In the genomic region with DNA sequence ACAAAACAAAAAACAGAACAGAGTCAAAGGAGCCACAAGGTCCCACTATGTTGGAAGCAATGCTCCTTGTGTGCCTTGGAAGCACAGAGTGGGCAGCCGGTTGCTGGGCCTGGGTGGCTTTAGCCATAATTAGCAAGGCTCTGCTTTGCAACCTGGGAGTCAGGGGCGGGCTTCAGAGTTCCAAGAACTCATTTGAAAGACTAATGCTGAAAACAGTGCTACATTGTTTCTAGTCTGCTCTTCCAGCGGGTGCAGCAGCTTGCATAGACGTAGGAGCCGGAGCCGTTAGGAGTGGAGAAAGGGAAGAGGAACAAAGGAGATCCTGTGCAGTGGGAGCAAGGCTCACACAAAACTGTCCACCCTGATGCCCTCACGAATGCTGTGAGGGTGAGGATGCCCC, we compare ENCODE assay signal across 8 mouse cellular contexts. TPM values are rescaled to one million over a fixed set of nuclear protein-coding genes. Genes with fewer than 3 reads are reported as not detected.
DNase-seq lines count a peak whose midpoint lies in the region; ATAC-seq and TF ChIP-seq lines count a peak whose summit lies in the region.

No protein-coding gene starts in this region.

- ATAC-seq in kidney, embryonic 15.5 days (replicated peaks; ENCODE audit: low FRiP score) = no peak
- no peak for ATAC-seq in neural tube, embryonic 11.5 days (ENCODE audit: insufficient read depth, low FRiP score, low TSS enrichment)

- no peaks in the 10 kb centered on the region for H3K9me3 ChIP-seq in kidney, embryonic 15.5 days (replicated peaks)
- no peaks in the 10 kb centered on the region for H3K9me3 ChIP-seq in neural tube, embryonic 11.5 days (ENCODE audit: control insufficient read depth, low read length)

- H3K4me2 ChIP-seq in kidney, embryonic 15.5 days = no peak overlapping the region
- H3K4me2 ChIP-seq in neural tube, embryonic 11.5 days (ENCODE audit: low read depth) = no peak overlapping the region

- H3K36me3 ChIP-seq in kidney, embryonic 15.5 days = no peaks in the 10 kb centered on the region
- no peaks in the 10 kb centered on the region for H3K36me3 ChIP-seq in neural tube, embryonic 11.5 days (ENCODE audit: control insufficient read depth, insufficient read depth, low read length)

- H3K4me1 ChIP-seq in kidney, embryonic 15.5 days = peaks cover 18% of the 10 kb centered on the region
- H3K4me1 ChIP-seq in neural tube, embryonic 11.5 days (ENCODE audit: control insufficient read depth, insufficient read depth, low read length) = no peaks in the 10 kb centered on the region

- H3K4me3 ChIP-seq in kidney, embryonic 15.5 days (replicated peaks) = no peak overlapping the region
- no peak overlapping the region for H3K4me3 ChIP-seq in neural tube, embryonic 11.5 days (ENCODE audit: low read depth, low read length)

- DNase-seq in kidney, postnatal 36 days = no peak
- peak; percentile 71 for DNase-seq in brain, embryonic 14.5 days (ENCODE audit: low read depth)
- DNase-seq in forelimb bud, embryonic 11.5 days (ENCODE audit: low read depth, low spot score) = peak; percentile 10
- DNase-seq in neural tube, embryonic 11.5 days (ENCODE audit: low spot score) = peak; percentile 28
- DNase-seq in adrenal gland, postnatal 10 days = no peak
- no peak for DNase-seq in urinary bladder, adult 2 months (ENCODE audit: low spot score)
- no peak for DNase-seq in adrenal gland, postnatal 25 days

- no peak overlapping the region for H3K9ac ChIP-seq in kidney, embryonic 15.5 days
- no peak overlapping the region for H3K9ac ChIP-seq in neural tube, embryonic 11.5 days (ENCODE audit: low read length)

- TF ChIP-seq CTCF in brain, embryonic 14.5 days (IDR thresholded peaks at IDR 0.05; ENCODE audit: borderline replicate concordance, extremely low read depth, insufficient read depth, insufficient read length) = no peak

- TF ChIP-seq POLR2A in brain, embryonic 14.5 days (IDR thresholded peaks at IDR 0.05; ENCODE audit: borderline replicate concordance, extremely low read depth, insufficient read depth, insufficient read length, poor library complexity, severe bottlenecking) = no peak

- no peaks in the 10 kb centered on the region for H3K27me3 ChIP-seq in kidney, embryonic 15.5 days
- H3K27me3 ChIP-seq in neural tube, embryonic 11.5 days (ENCODE audit: control insufficient read depth, insufficient read depth, low read length) = no peaks in the 10 kb centered on the region

- peak overlapping the region; percentile 15; the same call in 1 of the 2 replicates for H3K27ac ChIP-seq in kidney, embryonic 15.5 days
- H3K27ac ChIP-seq in neural tube, embryonic 11.5 days (ENCODE audit: low read depth, low read length) = no peak overlapping the region

- 66% methylated on average over 7 of the region's 7 CpGs for WGBS in kidney, embryonic 15.5 days
- WGBS in neural tube, embryonic 11.5 days = 39% methylated on average over 7 of the region's 7 CpGs

RNA-seq across cellular contexts. Expression of a gene that starts 19.0 kb away (rescaled TPM):
- polyA plus RNA-seq in kidney, embryonic 15.5 days (2015; fragmentation: Nextera tagmentation; extraction: Ambion mirVana) = 0.18 and 0.32 TPM in 2 replicates
- 2.1 and 3.8 TPM in 2 replicates for polyA plus RNA-seq in brain, embryonic 14.5 days (2012; rRNA removed)
- polyA plus RNA-seq in neural tube, embryonic 11.5 days (2014; fragmentation: Nextera tagmentation; extraction: Ambion mirVana) = 0.15 TPM in 1 of 2 replicates, not detected in the other
- under 1 TPM; 0.30 to 0.33 TPM for total RNA-seq in adrenal gland, postnatal 10 days (2021)
- polyA plus RNA-seq in urinary bladder, adult 2 months (2012; rRNA removed) = 0.63 and 0.74 TPM in 2 replicates
- 0.33 and 0.52 TPM in 2 replicates for total RNA-seq in adrenal gland, postnatal 25 days (2021)

RNA-seq across cellular contexts. Expression of a gene that starts 37.0 kb away (rescaled TPM):
- polyA plus RNA-seq in kidney, embryonic 15.5 days (2015; fragmentation: Nextera tagmentation; extraction: Ambion mirVana) = 0.23 and 0.47 TPM in 2 replicates
- polyA plus RNA-seq in brain, embryonic 14.5 days (2012; rRNA removed) = 0.11 and 0.16 TPM in 2 replicates
- polyA plus RNA-seq in neural tube, embryonic 11.5 days (2014; fragmentation: Nextera tagmentation; extraction: Ambion mirVana) = not detected in 2 replicates
- total RNA-seq in adrenal gland, postnatal 10 days (2021) = 1 to 10 TPM; 1.1 to 2.6 TPM
- 1.4 and 2.7 TPM in 2 replicates for polyA plus RNA-seq in urinary bladder, adult 2 months (2012; rRNA removed)
- 1.0 and 1.1 TPM in 2 replicates for total RNA-seq in adrenal gland, postnatal 25 days (2021)

Comparison
In these comparisons a context has a peak if more than half of its experiments do, and no peak if none do; other contexts are left out.
1. DNase-seq: peak in brain, embryonic 14.5 days (single experiment), forelimb bud, embryonic 11.5 days (single experiment) and neural tube, embryonic 11.5 days (single experiment); none in kidney, postnatal 36 days (0 of 2), adrenal gland, postnatal 10 days (single experiment), urinary bladder, adult 2 months (single experiment) and adrenal gland, postnatal 25 days (single experiment).